ENCODE assay signal across 15 mouse cellular contexts in genomic region chr14:73333880-73334279, GRCm38 (mm10). TPM values are rescaled to one million over a fixed set of nuclear protein-coding genes. Genes with fewer than 3 reads are reported as not detected.
DNase-seq lines count a peak whose midpoint lies in the region; ATAC-seq and TF ChIP-seq lines count a peak whose summit lies in the region.
"Had no signal": no experiment of that assay in that cellular context is flagged by ENCODE, and none has a peak within 500 bp of the region (broad histone marks: within the 10 kb centered on the region; RNA-seq: fewer than 3 reads in every experiment).

No protein-coding gene starts in this region.

- TF ChIP-seq CTCF in midbrain, postnatal 0 days (IDR thresholded peaks at IDR 0.05), result no peak

- no peaks in the 10 kb centered on the region for H3K27me3 ChIP-seq in midbrain, embryonic 11.5 days (ENCODE audit: control insufficient read depth, insufficient read depth, low read length)
- H3K27me3 ChIP-seq in midbrain, postnatal 0 days (ENCODE audit: insufficient read depth, low read length), result no peaks in the 10 kb centered on the region
- H3K27me3 ChIP-seq in splenic B cell, adult 2 months (ENCODE audit: control insufficient read depth, insufficient read depth, low read length, poor library complexity, severe bottlenecking), result no peaks in the 10 kb centered on the region
- H3K27me3 ChIP-seq: kidney, embryonic 15.5 days; limb, embryonic 15.5 days had no signal

- H3K4me1 ChIP-seq in midbrain, embryonic 11.5 days (ENCODE audit: control insufficient read depth, insufficient read depth, low read length), result peaks cover 3% of the 10 kb centered on the region; the same call in 1 of the 2 replicates
- H3K4me1 ChIP-seq in midbrain, postnatal 0 days (ENCODE audit: insufficient read depth, low read length), result no peaks in the 10 kb centered on the region
- H3K4me1 ChIP-seq: forebrain, embryonic 10.5 days; kidney, embryonic 15.5 days; limb, embryonic 15.5 days had no signal

- no peaks in the 10 kb centered on the region for H3K36me3 ChIP-seq in midbrain, embryonic 11.5 days (ENCODE audit: control insufficient read depth, insufficient read depth, low read length)
- H3K36me3 ChIP-seq in midbrain, postnatal 0 days (ENCODE audit: insufficient read depth, low read length), result no peaks in the 10 kb centered on the region
- H3K36me3 ChIP-seq in splenic B cell, adult 2 months (ENCODE audit: control insufficient read depth, insufficient read depth, low read length, poor library complexity, severe bottlenecking), result no peaks in the 10 kb centered on the region
- H3K36me3 ChIP-seq: forebrain, embryonic 10.5 days; kidney, embryonic 15.5 days; limb, embryonic 15.5 days had no signal

- H3K9ac ChIP-seq in midbrain, embryonic 11.5 days (ENCODE audit: low read length), result no peak overlapping the region
- no peak overlapping the region for H3K9ac ChIP-seq in midbrain, postnatal 0 days (replicated peaks; ENCODE audit: low read length, poor library complexity, severe bottlenecking)
- H3K9ac ChIP-seq: kidney, embryonic 15.5 days; limb, embryonic 15.5 days had no signal

- H3K27ac ChIP-seq in midbrain, embryonic 11.5 days (ENCODE audit: low read depth, low read length), result no peak overlapping the region
- H3K27ac ChIP-seq in midbrain, postnatal 0 days (ENCODE audit: low read depth, low read length), result no peak overlapping the region
- H3K27ac ChIP-seq: forebrain, embryonic 10.5 days; hindbrain, postnatal 0 days; kidney, embryonic 15.5 days; limb, embryonic 15.5 days had no signal

- H3K9me3 ChIP-seq in midbrain, embryonic 11.5 days (ENCODE audit: control insufficient read depth, low read length), result no peaks in the 10 kb centered on the region
- H3K9me3 ChIP-seq in midbrain, postnatal 0 days (ENCODE audit: low read length), result no peaks in the 10 kb centered on the region
- H3K9me3 ChIP-seq: forebrain, embryonic 10.5 days; kidney, embryonic 15.5 days; limb, embryonic 15.5 days had no signal

- no peak overlapping the region for H3K4me3 ChIP-seq in midbrain, embryonic 11.5 days (ENCODE audit: low read depth, low read length)
- no peak overlapping the region for H3K4me3 ChIP-seq in midbrain, postnatal 0 days (ENCODE audit: low read depth, low read length)
- H3K4me3 ChIP-seq: forebrain, embryonic 10.5 days; heart, adult 2 months; kidney, embryonic 15.5 days; limb, embryonic 15.5 days; myocyte had no signal

- ATAC-seq in midbrain, embryonic 11.5 days (ENCODE audit: low FRiP score), result no peak
- ATAC-seq in midbrain, postnatal 0 days (ENCODE audit: low FRiP score), result no peak
- ATAC-seq in inflammation-experienced regulatory T-cells, adult 6 months, result peak; percentile 44
- ATAC-seq: hindbrain, postnatal 0 days had no signal

- 93% methylated on average over 3 of the region's 3 CpGs for WGBS in midbrain, embryonic 11.5 days
- 92% methylated on average over 3 of the region's 3 CpGs for WGBS in midbrain, postnatal 0 days

- DNase-seq in midbrain, embryonic 11.5 days (ENCODE audit: low spot score, missing footprints), result peak; percentile 47
- DNase-seq in midbrain, postnatal 0 days (ENCODE audit: low spot score), result no peak
- DNase-seq in T-cell, adult 2 months (ENCODE audit: low spot score), result peak; percentile 17
- DNase-seq in splenic B cell, adult 2 months (ENCODE audit: low read depth, low spot score), result peak; percentile 88
- no peak for DNase-seq in yolk sac, embryonic 10.5 days (ENCODE audit: low spot score)
- no peak for DNase-seq in right cerebral cortex, adult 18-20 months
- DNase-seq: adrenal gland, adult 8-10 months; cerebellum, postnatal 25 days; heart, adult 2 months had no signal

- H3K4me2 ChIP-seq in midbrain, embryonic 11.5 days, result no peak overlapping the region
- H3K4me2 ChIP-seq in midbrain, postnatal 0 days (ENCODE audit: low read depth, low read length, poor library complexity, severe bottlenecking), result no peak overlapping the region
- H3K4me2 ChIP-seq: kidney, embryonic 15.5 days; limb, embryonic 15.5 days had no signal

RNA-seq across cellular contexts. Expression of gene Rb1, which starts 8.3 kb away (rescaled TPM):
- 41.4 and 49.2 TPM in 2 replicates for polyA plus RNA-seq in midbrain, embryonic 11.5 days (2014; fragmentation: Nextera tagmentation; extraction: Ambion mirVana)
- 32.7 and 41.5 TPM in 2 replicates for total RNA-seq in midbrain, postnatal 0 days (2014; rRNA removed)
- polyA plus RNA-seq in midbrain, postnatal 0 days (2015; fragmentation: Nextera tagmentation; extraction: Ambion mirVana), result 17.3 and 19.0 TPM in 2 replicates
- 100 to 1,000 TPM in 1 of 3 experiments, 10 to 100 TPM in 2; 21.9 to 113 (median 85.4) TPM for polyA plus RNA-seq in inflammation-experienced regulatory T-cells, adult 6 months (2017; shearing (Covaris generic))

RNA-seq across cellular contexts. Expression of gene Itm2b, which starts 51.2 kb away (rescaled TPM):
- 325 and 356 TPM in 2 replicates for polyA plus RNA-seq in midbrain, embryonic 11.5 days (2014; fragmentation: Nextera tagmentation; extraction: Ambion mirVana)
- 381 and 427 TPM in 2 replicates for total RNA-seq in midbrain, postnatal 0 days (2014; rRNA removed)
- polyA plus RNA-seq in midbrain, postnatal 0 days (2015; fragmentation: Nextera tagmentation; extraction: Ambion mirVana), result 855 and 913 TPM in 2 replicates
- polyA plus RNA-seq in inflammation-experienced regulatory T-cells, adult 6 months (2017; shearing (Covaris generic)), result 1,000 to 10,000 TPM in 2 of 3 experiments, 100 to 1,000 TPM in 1; 933 to 1,139 (median 1,095) TPM

Comparison
In these comparisons a context has a peak if more than half of its experiments do, and no peak if none do; other contexts are left out.
1. DNase-seq: peak in midbrain, embryonic 11.5 days (single experiment), T-cell, adult 2 months (single experiment) and splenic B cell, adult 2 months (single experiment); none in midbrain, postnatal 0 days (single experiment), yolk sac, embryonic 10.5 days (single experiment) and right cerebral cortex, adult 18-20 months (single experiment).